Mouse (Mus musculus) gastrocnemius, adult 2 months (tissue): ENCODE measurements around the gene Usp19. TPM values are rescaled to one million over a fixed set of nuclear protein-coding genes. Genes with fewer than 3 reads are reported as not detected.

ENCODE experiments used
- DNase-seq: peaks from one replicate; pipeline ENCODE4 v3.0.0; 2022
- H3K27ac ChIP-seq: fragments of 200-600 bp; 2 replicates; pipeline ENCODE4 v1.8.1; 2022; ENCODE audit warnings: mild to moderate bottlenecking
- H3K4me3 ChIP-seq: fragments of 200-600 bp; 2 replicates; pipeline ENCODE4 v1.8.1; 2022; ENCODE audit warnings: mild to moderate bottlenecking, moderate library complexity
- CTCF ChIP-seq: fragments of 200-600 bp; IDR thresholded peaks from 2 replicates; pipeline ENCODE4 v1.8.1; 2022; ENCODE audit warnings: antibody characterized with exemption, mild to moderate bottlenecking, moderate library complexity
- intact Hi-C: fragments of 180-260 bp; cut with DNase I; formaldehyde crosslinking; loops from one replicate; pipeline ENCODE4 v1.15.1; 2025
- total RNA-seq, 2 experiments: library from RNA; stranded (reverse); gene quantifications; 2 replicates each; pipeline ENCODE4 v1.2.3; 2021

Usp19 gene
- total RNA-seq, 2 experiments from 2014 or later = 124 TPM

GRCm38 (mm10) chr9:108455747-108456571 is 34.4 kb upstream of the Usp19 start:
- Histone ChIP-seq H3K4me3 (no peak overlapping the region), H3K27ac (no peak overlapping the region)
- no peak for TF ChIP-seq CTCF
- intact Hi-C loops = loop anchor here (10.0 kb wide), 1 partner anchor 71 kb away; no protein-coding TSS in a partner anchor
- no peak for DNase-seq

- H3K4me3 ChIP-seq = no peak overlapping the region
- DNase-seq = no peak
- H3K27ac ChIP-seq = no peak overlapping the region
- intact Hi-C loops = loop anchor here (10.0 kb wide), 1 partner anchor 72 kb away; no protein-coding TSS in a partner anchor
- no peak for TF ChIP-seq CTCF
These were observed 33.4 kb upstream of the Usp19 start for GRCm38 (mm10) chr9:108456953-108457352.

- H3K27ac ChIP-seq = peak overlapping the region; percentile 94
- DNase-seq = no peak
- intact Hi-C loops = loop anchor here (5.0 to 10.0 kb wide), 2 partner anchors 52 to 75 kb away; no protein-coding TSS in a partner anchor
- no peak for TF ChIP-seq CTCF
- H3K4me3 ChIP-seq = peak overlapping the region; percentile 100
These were observed 30.5 kb upstream of the Usp19 start for GRCm38 (mm10) chr9:108459939-108460318.

- 0 out of 2 replicates have a peak, but pooled peaks have one; percentile 4 for TF ChIP-seq CTCF
- peak; percentile 92 for DNase-seq
- intact Hi-C loops = loop anchor here (5.0 kb wide), 1 partner anchor 52 kb away; no protein-coding TSS in a partner anchor
- Histone ChIP-seq H3K4me3 (peak within 1 kb of the TSS; percentile 100), H3K27ac (peak within 1 kb of the TSS; percentile 94)
These were observed 29.9 kb upstream of the Usp19 start, which contains the start of gene Ccdc71 for GRCm38 (mm10) chr9:108460319-108461178. Ccdc71 (plus strand) TSS chr9:108460527.

GRCm38 (mm10) chr9:108461181-108461631 is 29.2 kb upstream of the Usp19 start, which contains the start of gene Klhdc8b:
Klhdc8b (minus strand) TSS chr9:108461581.
- Histone ChIP-seq H3K4me3 (peak within 1 kb of the TSS; percentile 100), H3K27ac (peak within 1 kb of the TSS; percentile 94)
- intact Hi-C loops = loop anchor here (5.0 kb wide), 1 partner anchor 51 kb away; no protein-coding TSS in a partner anchor
- TF ChIP-seq CTCF = no peak
- no peak for DNase-seq

GRCm38 (mm10) chr9:108461675-108462074 is 28.7 kb upstream of the Usp19 start:
- H3K27ac ChIP-seq = peak overlapping the region; percentile 94
- no peak for TF ChIP-seq CTCF
- H3K4me3 ChIP-seq = peak overlapping the region; percentile 100
- no peak for DNase-seq
- intact Hi-C loops = loop anchor here (5.0 kb wide), 1 partner anchor 51 kb away; no protein-coding TSS in a partner anchor

GRCm38 (mm10) chr9:108462192-108462591 is 28.2 kb upstream of the Usp19 start:
- intact Hi-C loops = loop anchor here (5.0 kb wide), 1 partner anchor 50 kb away; no protein-coding TSS in a partner anchor
- H3K27ac ChIP-seq = peak overlapping the region; percentile 28
- no peak for TF ChIP-seq CTCF
- H3K4me3 ChIP-seq = peak overlapping the region; percentile 100
- no peak for DNase-seq

- H3K27ac ChIP-seq = no peak overlapping the region
- no peak overlapping the region for H3K4me3 ChIP-seq
- no peak for TF ChIP-seq CTCF
- no peak for DNase-seq
- intact Hi-C loops = loop anchor here (5.0 kb wide), 1 partner anchor 49 kb away; no protein-coding TSS in a partner anchor
These were observed 26.7 kb upstream of the Usp19 start for GRCm38 (mm10) chr9:108463713-108464112.

GRCm38 (mm10) chr9:108466219-108466618 is 24.2 kb upstream of the Usp19 start:
- no peak overlapping the region for H3K4me3 ChIP-seq
- no peak overlapping the region for H3K27ac ChIP-seq
- no peak for DNase-seq
- TF ChIP-seq CTCF = no peak
- intact Hi-C loops = no loop called here

GRCm38 (mm10) chr9:108469430-108469829 is 21.0 kb upstream of the Usp19 start:
- TF ChIP-seq CTCF = no peak
- no peak for DNase-seq
- intact Hi-C loops = no loop called here
- Histone ChIP-seq H3K4me3 (no peak overlapping the region), H3K27ac (no peak overlapping the region)

- Histone ChIP-seq H3K27ac (no peak overlapping the region), H3K4me3 (no peak overlapping the region)
- no peak for DNase-seq
- no peak for TF ChIP-seq CTCF
- intact Hi-C loops = no loop called here
These were observed 20.6 kb upstream of the Usp19 start for GRCm38 (mm10) chr9:108469845-108470244.

- no peak overlapping the region for H3K27ac ChIP-seq
- TF ChIP-seq CTCF = no peak
- H3K4me3 ChIP-seq = no peak overlapping the region
- intact Hi-C loops = no loop called here
- DNase-seq = no peak
These were observed 15.9 kb upstream of the Usp19 start for GRCm38 (mm10) chr9:108474528-108474927.
